Mouse (Mus musculus) thymus, adult 2 months (tissue): ENCODE data around the gene Sh3bp4.

Experiments
- CTCF ChIP-seq: fragments of 200-500 bp; IDR thresholded peaks from 2 replicates; pipeline ENCODE4 v1.5.1; 2012; ENCODE audit warnings: mild to moderate bottlenecking, control low read depth, low read length, moderate library complexity, borderline replicate concordance; ENCODE audit not compliant: control insufficient read depth, poor library complexity, insufficient read depth; ENCODE audit errors: extremely low read depth
- POLR2A ChIP-seq: fragments of 200-500 bp; IDR thresholded peaks from 2 replicates; pipeline ENCODE4 v1.6.1; 2012; ENCODE audit warnings: mild to moderate bottlenecking, low read length, control low read depth, moderate library complexity; ENCODE audit not compliant: control insufficient read depth, poor library complexity, insufficient read depth; ENCODE audit errors: extremely low read depth

DNA sequence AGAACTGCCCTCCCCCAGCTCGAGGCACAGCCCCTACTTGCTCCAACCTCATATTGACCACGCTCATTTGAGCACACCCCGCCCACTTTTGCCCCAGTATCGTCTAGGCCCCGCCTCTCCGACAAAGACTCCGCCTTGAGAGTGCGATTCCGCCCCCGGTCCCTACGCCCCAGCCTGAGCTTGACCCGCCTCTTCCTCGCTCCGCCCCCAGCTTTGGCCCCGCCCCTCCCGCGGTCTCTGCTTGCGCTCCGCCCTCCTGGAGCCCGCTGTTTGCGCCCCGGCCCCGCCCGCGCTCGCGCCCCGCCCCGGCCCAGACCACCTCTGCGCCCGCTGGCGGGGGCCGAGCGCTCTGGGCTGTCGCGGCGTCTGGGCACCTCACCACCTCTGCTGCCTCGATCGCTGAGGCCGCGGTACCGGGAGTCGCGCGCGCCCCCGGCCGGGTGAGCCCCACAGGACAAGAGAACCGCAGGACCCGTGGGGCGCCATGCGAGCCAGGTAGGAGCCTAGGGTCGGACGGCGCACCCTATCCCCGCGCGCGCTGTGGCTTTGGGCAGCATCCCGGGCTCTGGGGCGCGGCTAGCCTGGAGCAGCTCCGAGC, at the start of gene Sh3bp4:
- TF ChIP-seq POLR2A: peak; percentile 11; the same call in 1 of the 2 replicates
- no peak for TF ChIP-seq CTCF
